Mouse (Mus musculus): ENCODE data around the gene Prpf19.

DNA sequence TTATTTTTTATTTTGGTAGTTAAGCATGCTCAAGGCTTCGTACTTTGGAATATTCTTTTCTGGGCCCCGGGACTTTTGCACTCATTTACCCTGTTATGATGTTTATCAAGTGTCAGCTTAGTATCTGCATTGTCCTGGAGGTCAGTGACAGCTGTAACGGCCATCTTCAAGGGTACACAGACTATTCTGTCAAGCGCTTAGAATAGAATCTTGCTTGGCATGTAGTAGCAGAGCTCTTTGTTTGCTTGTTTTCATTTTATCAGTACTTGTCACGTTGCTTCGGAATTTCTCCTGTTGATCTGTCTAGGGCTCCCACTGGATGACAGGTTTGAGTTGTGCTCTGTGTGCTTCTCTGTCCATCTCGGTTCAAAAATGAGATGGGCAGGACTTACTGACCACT, 1.8 kb downstream of the Prpf19 start:
- no peak for TF ChIP-seq POLR2A (IDR thresholded peaks at IDR 0.05; ENCODE audit: low read depth, low read length)
- no peak for TF ChIP-seq CTCF (conservative IDR thresholded peaks at IDR 0.05; ENCODE audit: insufficient read depth, insufficient read length, low read depth, low read length)
